Mouse (Mus musculus): ENCODE measurements around the gene Cd3e. TPM values are rescaled to one million over a fixed set of nuclear protein-coding genes. Genes with fewer than 3 reads are reported as not detected.
A peak's percentile ranks its signal among the peaks of the same experiment; 100 is the strongest.

Cd3e gene
- total and polyA plus RNA-seq, 3 experiments = 0.21 to 1.5 (median 0.66) TPM

- no peak overlapping the region for H3K4me3 ChIP-seq
Measured at GRCm38 (mm10) chr9:44992271-44992670, 17.2 kb downstream of the Cd3e start.

GRCm38 (mm10) chr9:44991821-44992220 is 17.6 kb downstream of the Cd3e start:
- intact Hi-C loops (cut with DNase I) = no loop called here
- H3K36me3 ChIP-seq (ENCODE audit: control insufficient read depth, insufficient read depth, low read length) = no peaks in the 10 kb centered on the region
- TF ChIP-seq POLR2A (IDR thresholded peaks at IDR 0.05; ENCODE audit: insufficient read depth, low read depth, low read length) (no peak), EP300 (IDR thresholded peaks at IDR 0.05; ENCODE audit: insufficient read depth, low read depth, low read length) (no peak), CTCF (IDR thresholded peaks at IDR 0.05) (no peak)
- H3K9ac ChIP-seq (ENCODE audit: low read depth, low read length) = no peak overlapping the region
- WGBS = 68% methylated on average over 2 of the region's 2 CpGs
- no peak for DNase-seq
- no peak overlapping the region for H3K4me3 ChIP-seq
- H3K27ac ChIP-seq = no peak overlapping the region
- H3K4me1 ChIP-seq (ENCODE audit: control insufficient read depth, insufficient read depth, low read length) = no peaks in the 10 kb centered on the region; the same call in 1 of the 2 replicates
- no peaks in the 10 kb centered on the region for H3K79me2 ChIP-seq (replicated peaks; ENCODE audit: control insufficient read depth, insufficient read depth, low read length)
- no peaks in the 10 kb centered on the region for H3K27me3 ChIP-seq (ENCODE audit: control insufficient read depth, insufficient read depth, low read length)

More at GRCm38 (mm10) chr9:44992271-44992670, 17.2 kb downstream of the Cd3e start:
- H3K79me2 ChIP-seq (replicated peaks; ENCODE audit: control insufficient read depth, insufficient read depth, low read length) = no peaks in the 10 kb centered on the region
- no peaks in the 10 kb centered on the region for H3K4me1 ChIP-seq (ENCODE audit: control insufficient read depth, insufficient read depth, low read length)
- H3K27me3 ChIP-seq (ENCODE audit: control insufficient read depth, insufficient read depth, low read length) = no peaks in the 10 kb centered on the region
- intact Hi-C loops (cut with DNase I) = no loop called here
- H3K9ac ChIP-seq (ENCODE audit: low read depth, low read length) = no peak overlapping the region
- no peak for DNase-seq
- H3K27ac ChIP-seq = no peak overlapping the region
- no peaks in the 10 kb centered on the region for H3K36me3 ChIP-seq (ENCODE audit: control insufficient read depth, insufficient read depth, low read length)
- TF ChIP-seq POLR2A (IDR thresholded peaks at IDR 0.05; ENCODE audit: insufficient read depth, low read depth, low read length) = no peak
- no peak for TF ChIP-seq EP300 (IDR thresholded peaks at IDR 0.05; ENCODE audit: insufficient read depth, low read depth, low read length)
- no peak for TF ChIP-seq CTCF (IDR thresholded peaks at IDR 0.05)

GRCm38 (mm10) chr9:44986976-44987375 is 22.5 kb downstream of the Cd3e start:
- no peak for TF ChIP-seq CTCF (IDR thresholded peaks at IDR 0.05)
- TF ChIP-seq POLR2A (IDR thresholded peaks at IDR 0.05; ENCODE audit: insufficient read depth, low read depth, low read length) = no peak
- TF ChIP-seq EP300 (IDR thresholded peaks at IDR 0.05; ENCODE audit: insufficient read depth, low read depth, low read length) = no peak
- Histone ChIP-seq H3K9ac (ENCODE audit: low read depth, low read length) (no peak overlapping the region), H3K4me1 (ENCODE audit: control insufficient read depth, insufficient read depth, low read length) (no peaks in the 10 kb centered on the region; the same call in 1 of the 2 replicates), H3K36me3 (ENCODE audit: control insufficient read depth, insufficient read depth, low read length) (no peaks in the 10 kb centered on the region), H3K4me3 (no peak overlapping the region), H3K79me2 (replicated peaks; ENCODE audit: control insufficient read depth, insufficient read depth, low read length) (no peaks in the 10 kb centered on the region), H3K27me3 (ENCODE audit: control insufficient read depth, insufficient read depth, low read length) (no peaks in the 10 kb centered on the region; the same call in 1 of the 2 replicates), H3K27ac (no peak overlapping the region)
- no peak for DNase-seq
- intact Hi-C loops (cut with DNase I) = no loop called here
- 42% methylated on average over 5 of the region's 5 CpGs for WGBS

DNA sequence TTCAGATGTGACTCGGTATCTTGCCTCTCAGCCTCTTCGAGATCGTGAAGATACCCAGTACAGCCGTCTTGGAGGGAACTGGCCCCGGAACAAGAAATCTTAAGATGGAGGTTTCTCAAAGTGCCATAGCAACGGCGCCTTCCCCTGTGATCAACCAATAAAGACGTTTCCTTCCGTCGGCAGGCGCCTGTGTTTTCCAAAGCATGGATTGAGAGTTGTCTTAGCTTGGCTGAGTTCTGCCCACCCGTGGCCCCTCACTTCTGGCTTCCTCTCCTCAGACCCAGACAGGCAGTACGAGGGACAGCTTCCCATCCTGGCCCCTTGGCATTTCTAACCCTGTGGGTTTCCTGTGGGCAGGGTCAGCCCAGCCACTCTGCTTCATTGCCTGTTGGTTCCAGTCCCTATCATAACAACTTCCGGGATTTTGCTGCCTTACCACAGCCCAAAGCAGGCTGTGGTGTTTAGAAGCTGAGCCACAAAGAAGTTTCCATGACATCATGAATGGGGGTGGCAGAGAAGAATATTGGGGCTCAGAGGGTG is 23.1 kb downstream of the Cd3e start:
- DNase-seq = peak; percentile 27 to 69
- intact Hi-C loops (cut with DNase I) = no loop called here
- H3K79me2 ChIP-seq (replicated peaks; ENCODE audit: control insufficient read depth, insufficient read depth, low read length) = no peaks in the 10 kb centered on the region
- TF ChIP-seq CTCF (IDR thresholded peaks at IDR 0.05) = no peak
- TF ChIP-seq EP300 (IDR thresholded peaks at IDR 0.05; ENCODE audit: insufficient read depth, low read depth, low read length) = no peak
- TF ChIP-seq POLR2A (IDR thresholded peaks at IDR 0.05; ENCODE audit: insufficient read depth, low read depth, low read length) = no peak
- no peaks in the 10 kb centered on the region; the same call in 1 of the 2 replicates for H3K4me1 ChIP-seq (ENCODE audit: control insufficient read depth, insufficient read depth, low read length)
- H3K36me3 ChIP-seq (ENCODE audit: control insufficient read depth, insufficient read depth, low read length) = no peaks in the 10 kb centered on the region
- no peak overlapping the region for H3K4me3 ChIP-seq
- 45% methylated on average over 14 of the region's 14 CpGs for WGBS
- H3K27me3 ChIP-seq (ENCODE audit: control insufficient read depth, insufficient read depth, low read length) = no peaks in the 10 kb centered on the region; the same call in 1 of the 2 replicates
- H3K27ac ChIP-seq = no peak overlapping the region
- H3K9ac ChIP-seq (ENCODE audit: low read depth, low read length) = no peak overlapping the region

DNA sequence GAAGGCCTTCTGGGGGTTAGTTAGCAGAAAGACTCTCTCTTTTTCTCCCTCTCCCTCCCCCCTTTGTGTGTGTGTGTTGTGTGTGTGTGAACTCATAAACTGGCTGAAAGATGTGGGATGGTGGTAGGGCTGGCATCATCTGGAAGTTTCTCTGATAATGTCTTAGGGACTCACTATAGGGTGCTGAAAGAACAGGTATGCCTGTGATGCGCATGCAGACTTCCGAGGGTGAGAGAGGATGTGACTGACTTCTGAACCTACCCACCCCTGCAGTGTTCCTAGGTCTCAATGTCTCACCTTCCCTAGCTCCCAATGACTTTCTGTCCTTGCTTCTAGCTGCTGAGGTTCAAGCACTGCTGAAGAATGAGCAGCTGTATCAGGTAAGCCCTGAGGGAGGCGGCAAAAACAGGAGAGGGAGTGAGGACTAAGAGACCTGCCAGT is 23.7 kb downstream of the Cd3e start:
- no peak overlapping the region for H3K27ac ChIP-seq
- WGBS = 72% methylated on average over 3 of the region's 3 CpGs
- no peaks in the 10 kb centered on the region for H3K36me3 ChIP-seq (ENCODE audit: control insufficient read depth, insufficient read depth, low read length)
- H3K4me3 ChIP-seq = no peak overlapping the region
- H3K27me3 ChIP-seq (ENCODE audit: control insufficient read depth, insufficient read depth, low read length) = no peaks in the 10 kb centered on the region; the same call in 1 of the 2 replicates
- no peak overlapping the region for H3K9ac ChIP-seq (ENCODE audit: low read depth, low read length)
- intact Hi-C loops (cut with DNase I) = no loop called here
- no peaks in the 10 kb centered on the region for H3K79me2 ChIP-seq (replicated peaks; ENCODE audit: control insufficient read depth, insufficient read depth, low read length)
- H3K4me1 ChIP-seq (ENCODE audit: control insufficient read depth, insufficient read depth, low read length) = no peaks in the 10 kb centered on the region; the same call in 1 of the 2 replicates
- no peak for TF ChIP-seq POLR2A (IDR thresholded peaks at IDR 0.05; ENCODE audit: insufficient read depth, low read depth, low read length)
- no peak for TF ChIP-seq EP300 (IDR thresholded peaks at IDR 0.05; ENCODE audit: insufficient read depth, low read depth, low read length)
- TF ChIP-seq CTCF (IDR thresholded peaks at IDR 0.05) = no peak
- no peak for DNase-seq

DNA sequence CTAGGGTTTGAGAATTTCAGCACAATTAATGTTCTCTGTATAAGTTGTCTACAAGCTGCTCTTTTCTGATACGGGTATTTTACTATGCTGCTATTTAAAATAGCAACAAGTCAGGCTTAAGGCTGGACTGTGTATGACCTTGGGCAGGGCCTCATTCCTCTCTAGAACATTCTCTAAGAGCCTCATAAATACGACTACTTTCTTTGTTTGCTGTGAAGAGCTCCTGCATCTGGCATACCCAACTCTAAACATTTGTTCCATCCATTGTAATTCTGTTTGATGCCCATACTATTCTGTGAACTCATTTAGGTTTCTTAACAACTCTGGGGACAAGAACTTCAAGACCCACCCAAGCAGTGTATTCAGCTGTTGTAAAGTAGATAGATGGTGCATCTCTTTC is 26.4 kb downstream of the Cd3e start:
- peaks cover 1% of the 10 kb centered on the region for H3K27me3 ChIP-seq (ENCODE audit: control insufficient read depth, insufficient read depth, low read length)
- no peaks in the 10 kb centered on the region; the same call in 1 of the 2 replicates for H3K4me1 ChIP-seq (ENCODE audit: control insufficient read depth, insufficient read depth, low read length)
- no peak overlapping the region for H3K4me3 ChIP-seq
- H3K79me2 ChIP-seq (replicated peaks; ENCODE audit: control insufficient read depth, insufficient read depth, low read length) = no peaks in the 10 kb centered on the region
- no peak overlapping the region for H3K27ac ChIP-seq
- no peak for DNase-seq
- 40% methylated on average over 2 of the region's 2 CpGs for WGBS
- intact Hi-C loops (cut with DNase I) = no loop called here
- no peak for TF ChIP-seq EP300 (IDR thresholded peaks at IDR 0.05; ENCODE audit: insufficient read depth, low read depth, low read length)
- no peak for TF ChIP-seq CTCF (IDR thresholded peaks at IDR 0.05)
- no peak for TF ChIP-seq POLR2A (IDR thresholded peaks at IDR 0.05; ENCODE audit: insufficient read depth, low read depth, low read length)
- H3K9ac ChIP-seq (ENCODE audit: low read depth, low read length) = no peak overlapping the region
- no peaks in the 10 kb centered on the region for H3K36me3 ChIP-seq (ENCODE audit: control insufficient read depth, insufficient read depth, low read length)
